Mouse (Mus musculus) testis, adult 2 months (tissue): Measurements from ENCODE around the gene Foxp4. TPM values are rescaled to one million over a fixed set of nuclear protein-coding genes. Genes with fewer than 3 reads are reported as not detected.

Experiments
- H3K27ac ChIP-seq: fragments of 200-500 bp; 2 replicates; pipeline ENCODE4 v1.5.1; 2012; ENCODE audit warnings: low read depth, low read length; ENCODE audit not compliant: control insufficient read depth, insufficient read depth
- H3K27me3 ChIP-seq: fragments of 200-500 bp; 2 replicates; pipeline ENCODE4 v1.6.1; 2012; ENCODE audit warnings: mild to moderate bottlenecking, low read length, moderate library complexity; ENCODE audit not compliant: control insufficient read depth, insufficient read depth
- H3K36me3 ChIP-seq: fragments of 200-500 bp; 2 replicates; pipeline ENCODE4 v1.6.1; 2012; ENCODE audit warnings: mild to moderate bottlenecking, low read length; ENCODE audit not compliant: control insufficient read depth, insufficient read depth
- H3K4me1 ChIP-seq: fragments of 200-500 bp; 2 replicates; pipeline ENCODE4 v1.6.1; 2012; ENCODE audit warnings: low read length; ENCODE audit not compliant: control insufficient read depth, insufficient read depth
- H3K4me3 ChIP-seq: fragments of 200-500 bp; 2 replicates; pipeline ENCODE4 v1.5.1; 2012; ENCODE audit warnings: low read depth, mild to moderate bottlenecking, low read length, moderate library complexity, mixed read lengths; ENCODE audit not compliant: control insufficient read depth
- CTCF ChIP-seq: fragments of 200-500 bp; IDR thresholded peaks from 2 replicates; pipeline ENCODE4 v1.5.1; 2012; ENCODE audit warnings: low read depth, mild to moderate bottlenecking, inconsistent platforms, low read length, moderate library complexity; ENCODE audit not compliant: control insufficient read depth, insufficient read depth, insufficient replicate concordance
- POLR2A ChIP-seq: fragments of 200-500 bp; IDR thresholded peaks from 2 replicates; pipeline ENCODE4 v1.6.1; 2012; ENCODE audit warnings: low read depth, mild to moderate bottlenecking, inconsistent platforms, low read length, moderate library complexity; ENCODE audit not compliant: control insufficient read depth
- polyA plus RNA-seq: library from polyadenylated mRNA; depleted of rRNA; stranded (reverse); fragments of >200 nt; gene quantifications from 2 replicates; pipeline ENCODE4 v1.2.3, GENCODE M21; 2012; rRNA removed

The Foxp4 gene
- 7.6 and 7.8 TPM in 2 replicates for polyA plus RNA-seq

DNA sequence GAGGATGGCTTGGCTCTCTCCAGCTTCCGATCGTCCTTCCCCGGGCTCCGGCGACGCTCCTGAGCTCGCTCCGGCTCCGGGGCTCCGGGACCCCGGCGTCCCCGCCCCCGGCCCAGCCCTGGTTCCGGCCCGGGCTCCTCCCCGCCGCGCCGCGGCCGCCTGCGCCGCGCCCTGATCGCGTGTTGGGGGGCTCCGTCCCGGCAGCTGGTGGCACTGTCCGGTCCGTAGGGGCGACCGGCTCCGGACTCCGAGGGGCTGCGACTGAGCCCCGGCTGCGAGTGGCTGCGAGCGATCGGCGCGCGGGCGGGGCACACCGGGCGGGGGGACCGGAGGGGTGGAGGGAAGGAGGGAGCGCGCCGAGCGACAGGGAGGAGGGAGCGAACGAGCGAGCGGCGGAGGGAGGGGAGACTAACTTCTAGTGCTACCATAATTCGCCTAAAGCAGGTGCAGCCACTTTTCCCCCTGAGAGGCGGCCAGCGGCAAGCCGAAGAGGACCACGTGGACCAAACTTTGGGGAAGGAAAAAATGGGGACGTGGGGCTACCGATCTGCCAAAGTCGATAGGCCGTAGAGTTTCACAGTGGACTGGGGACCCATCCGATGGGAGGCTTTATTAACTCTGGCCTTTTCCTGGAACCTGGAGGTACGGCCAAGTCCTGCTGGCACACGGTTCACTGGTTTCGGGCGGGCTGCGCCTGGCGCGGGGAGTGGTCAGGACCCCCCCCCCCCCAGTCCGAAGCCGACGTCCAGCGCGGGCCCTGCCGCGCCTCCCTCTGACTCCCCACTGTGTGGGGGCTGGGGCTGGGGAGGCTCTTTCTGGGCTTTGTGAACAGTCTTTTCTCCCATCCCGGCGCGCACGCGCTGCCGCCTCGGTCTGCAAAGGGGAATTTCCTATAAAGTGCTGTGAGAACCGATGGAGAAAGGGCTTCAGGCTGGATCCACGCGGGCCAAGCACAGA, at the start of gene Foxp4:
TSS of gene Foxp4 (minus strand) at position 263 of the 957 bp plus-strand sequence.
- peaks cover 2% of the 10 kb centered on the region; the same call in 1 of the 2 replicates for H3K27me3 ChIP-seq

GRCm38 (mm10) chr17:47973563-47974472, 49.4 kb upstream of the Foxp4 start:
- H3K4me3 ChIP-seq = peak overlapping the region; percentile 14

More for the DNA sequence above, at the start of gene Foxp4:
- Histone ChIP-seq H3K4me1 (peaks cover 15% of the 10 kb centered on the region), H3K4me3 (peak within 1 kb of the TSS; percentile 79), H3K36me3 (no peaks in the 10 kb centered on the region), H3K27ac (no peak within 1 kb of the TSS)
- TF ChIP-seq CTCF (no peak), POLR2A (no peak)

GRCm38 (mm10) chr17:47965885-47966505, 41.5 kb upstream of the Foxp4 start:
- Histone ChIP-seq H3K36me3 (no peaks in the 10 kb centered on the region), H3K4me1 (no peaks in the 10 kb centered on the region), H3K27me3 (no peaks in the 10 kb centered on the region), H3K4me3 (no peak overlapping the region), H3K27ac (no peak overlapping the region)
- no peak for TF ChIP-seq POLR2A
- TF ChIP-seq CTCF = no peak

More at GRCm38 (mm10) chr17:47973563-47974472, 49.4 kb upstream of the Foxp4 start:
- H3K36me3 ChIP-seq = no peaks in the 10 kb centered on the region
- H3K27me3 ChIP-seq = no peaks in the 10 kb centered on the region
- H3K4me1 ChIP-seq = peaks cover 27% of the 10 kb centered on the region
- H3K27ac ChIP-seq = peak overlapping the region; percentile 30
- TF ChIP-seq CTCF (no peak), POLR2A (peak; percentile 50; the same call in 1 of the 2 replicates)

GRCm38 (mm10) chr17:47958046-47958790, 33.8 kb upstream of the Foxp4 start:
- Histone ChIP-seq H3K27me3 (no peaks in the 10 kb centered on the region), H3K36me3 (no peaks in the 10 kb centered on the region), H3K4me3 (no peak overlapping the region), H3K4me1 (no peaks in the 10 kb centered on the region), H3K27ac (no peak overlapping the region)
- TF ChIP-seq CTCF (no peak), POLR2A (no peak)

- Histone ChIP-seq H3K27me3 (no peaks in the 10 kb centered on the region), H3K4me3 (no peak overlapping the region), H3K36me3 (no peaks in the 10 kb centered on the region), H3K27ac (no peak overlapping the region), H3K4me1 (no peaks in the 10 kb centered on the region)
- TF ChIP-seq POLR2A (no peak), CTCF (no peak)
Measured at GRCm38 (mm10) chr17:47956486-47956885, 32.0 kb upstream of the Foxp4 start.

DNA sequence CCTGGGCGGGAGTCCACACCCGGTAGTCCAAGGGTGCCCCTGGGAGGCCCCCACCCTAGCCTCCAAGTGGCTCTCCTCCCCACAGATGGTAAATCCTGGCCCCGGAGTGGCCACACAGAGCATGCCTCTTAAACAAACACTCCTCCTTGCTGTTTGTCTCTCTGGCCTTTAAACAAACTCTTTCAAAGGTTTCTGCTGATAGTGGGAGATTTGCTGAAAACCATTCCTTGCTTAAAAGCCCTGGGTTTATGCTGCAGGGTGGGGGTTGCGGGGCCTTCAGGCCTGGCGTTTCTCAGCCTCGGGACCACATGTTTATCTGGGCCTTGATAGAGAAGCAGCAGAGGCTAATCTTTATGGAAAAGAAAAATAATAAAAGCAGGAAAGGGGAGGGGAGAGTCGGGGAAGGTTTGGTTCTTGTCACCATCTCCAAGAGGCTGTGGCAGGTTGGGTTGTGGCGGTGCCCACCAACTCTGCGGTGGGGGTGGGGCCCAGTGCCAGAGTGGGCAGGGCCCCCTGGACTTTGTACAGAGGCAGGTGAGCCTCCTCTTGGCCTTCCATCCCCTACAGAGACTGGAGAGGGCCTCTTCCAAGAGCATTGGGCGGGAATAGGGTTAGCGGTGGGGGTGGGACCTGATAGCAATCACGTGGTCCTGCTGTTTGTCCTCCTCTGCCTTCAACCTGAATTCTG, 30.8 kb upstream of the Foxp4 start:
- no peak for TF ChIP-seq CTCF
- TF ChIP-seq POLR2A = no peak
- no peak overlapping the region for H3K4me3 ChIP-seq
- no peaks in the 10 kb centered on the region for H3K27me3 ChIP-seq
- no peaks in the 10 kb centered on the region for H3K36me3 ChIP-seq
- no peak overlapping the region for H3K27ac ChIP-seq
- no peaks in the 10 kb centered on the region for H3K4me1 ChIP-seq
